Mouse (Mus musculus) MEL (cell line): ENCODE measurements around the gene Cdk18. TPM values are rescaled to one million over a fixed set of nuclear protein-coding genes. Genes with fewer than 3 reads are reported as not detected.

Experiments
- DNase-seq: peaks from one replicate; pipeline ENCODE4 v3.0.0; 2011; ENCODE audit warnings: low read depth, low spot score
- H3K27ac ChIP-seq: 2 replicates; pipeline ENCODE4 v1.5.1; 2012; ENCODE audit warnings: low read depth, mild to moderate bottlenecking, control low read depth, low read length, moderate library complexity; ENCODE audit not compliant: control insufficient read depth
- H3K27me3 ChIP-seq, 2 experiments: fragments of 150-350 bp in 1 of 2; sonication (generic) in 1 of 2; 2 replicates each; pipeline ENCODE4 v1.6.1; 2012; ENCODE audit warnings: low read length in 2 of 2, mild to moderate bottlenecking in 2 of 2, improper control_type of control experiment in 1 of 2, moderate library complexity in 1 of 2; ENCODE audit not compliant: insufficient read depth in 2 of 2, control insufficient read depth in 1 of 2
- H3K36me3 ChIP-seq, 2 experiments: 2 replicates each; pipeline ENCODE4 v1.6.1; 2012 to 2014; ENCODE audit warnings: low read length in 2 of 2, improper control_type of control experiment in 1 of 2, inconsistent platforms in 1 of 2, mild to moderate bottlenecking in 1 of 2; ENCODE audit not compliant: insufficient read depth in 2 of 2, control insufficient read depth in 1 of 2
- H3K4me1 ChIP-seq, 2 experiments: fragments of 150-350 bp in 1 of 2; sonication (generic) in 1 of 2; 2 replicates each; pipeline ENCODE4 v1.6.1; 2012; ENCODE audit warnings: low read length in 2 of 2, improper control_type of control experiment in 1 of 2, mild to moderate bottlenecking in 1 of 2; ENCODE audit not compliant: insufficient read depth in 2 of 2, control insufficient read depth in 1 of 2
- H3K4me3 ChIP-seq, 2 experiments: fragments of 150-350 bp in 1 of 2; sonication (generic) in 1 of 2; 2 replicates each; pipeline ENCODE4 v1.5.1; 2012; ENCODE audit warnings: low read depth in 2 of 2, low read length in 2 of 2, mild to moderate bottlenecking in 2 of 2, moderate library complexity in 2 of 2, control low read depth in 1 of 2, improper control_type of control experiment in 1 of 2; ENCODE audit not compliant: control insufficient read depth in 1 of 2, insufficient read depth in 1 of 2
- H3K79me2 ChIP-seq: 2 replicates; pipeline ENCODE4 v1.6.1; 2012; ENCODE audit warnings: mild to moderate bottlenecking, low read length, moderate library complexity; ENCODE audit not compliant: control insufficient read depth, poor library complexity, insufficient read depth
- H3K9ac ChIP-seq: 2 replicates; pipeline ENCODE4 v1.6.1; 2012; ENCODE audit warnings: low read depth, mild to moderate bottlenecking, control low read depth, low read length, moderate library complexity; ENCODE audit not compliant: control insufficient read depth, poor library complexity, severe bottlenecking
- H3K9me3 ChIP-seq: fragments of 150-350 bp; sonication (generic); replicated peaks from 2 replicates; pipeline ENCODE4 v1.6.1; 2012; ENCODE audit warnings: mild to moderate bottlenecking, low read length, improper control_type of control experiment, moderate library complexity; ENCODE audit not compliant: insufficient read depth
- CHD2 ChIP-seq: IDR thresholded peaks from 2 replicates; pipeline ENCODE4 v1.6.1; 2011; ENCODE audit warnings: low read length, improper control_type of control experiment
- E2F4 ChIP-seq: IDR thresholded peaks from 2 replicates; pipeline ENCODE4 v1.6.1; 2011; ENCODE audit warnings: low read depth, low read length, improper control_type of control experiment, borderline replicate concordance
- ELF1 ChIP-seq: IDR thresholded peaks from 2 replicates; pipeline ENCODE4 v1.6.1; 2014; ENCODE audit warnings: low read depth, mild to moderate bottlenecking, inconsistent platforms, low read length, improper control_type of control experiment, moderate library complexity
- ETS1 ChIP-seq: IDR thresholded peaks from 2 replicates; pipeline ENCODE4 v1.6.1; 2012; ENCODE audit warnings: low read depth, mild to moderate bottlenecking, inconsistent platforms, low read length, improper control_type of control experiment, moderate library complexity
- JUND ChIP-seq: IDR thresholded peaks from 2 replicates; pipeline ENCODE4 v1.6.1; 2011; ENCODE audit warnings: low read depth, mild to moderate bottlenecking, improper control_type of control experiment, low read length
- KAT2A ChIP-seq: conservative IDR thresholded peaks from 2 replicates; pipeline ENCODE4 v1.6.1; 2012; ENCODE audit warnings: low read depth, low read length, improper control_type of control experiment, inconsistent platforms
- MAX ChIP-seq: IDR thresholded peaks from 2 replicates; pipeline ENCODE4 v1.6.1; 2011; ENCODE audit warnings: low read length, improper control_type of control experiment
- MEF2A ChIP-seq: IDR thresholded peaks from 2 replicates; pipeline ENCODE4 v1.6.1; 2014; ENCODE audit warnings: low read depth, mild to moderate bottlenecking, inconsistent platforms, low read length, improper control_type of control experiment; ENCODE audit not compliant: poor library complexity, insufficient replicate concordance, severe bottlenecking; ENCODE audit errors: extremely low read depth
- MXI1 ChIP-seq: IDR thresholded peaks from 2 replicates; pipeline ENCODE4 v1.6.1; 2011; ENCODE audit warnings: mild to moderate bottlenecking, low read depth, low read length, improper control_type of control experiment
- MYB ChIP-seq: IDR thresholded peaks from 2 replicates; pipeline ENCODE4 v1.6.1; 2011; ENCODE audit warnings: mild to moderate bottlenecking, low read depth, low read length, improper control_type of control experiment
- MYC ChIP-seq: IDR thresholded peaks from 2 replicates; pipeline ENCODE4 v1.6.1; 2011; ENCODE audit warnings: low read depth, mild to moderate bottlenecking, low read length, improper control_type of control experiment, moderate library complexity
- POLR2A ChIP-seq, 2 experiments: IDR thresholded peaks; 2 replicates each; pipeline ENCODE4 v1.6.1; 2011 to 2012; ENCODE audit warnings: low read length in 2 of 2, mild to moderate bottlenecking in 2 of 2, control low read depth in 1 of 2, improper control_type of control experiment in 1 of 2, low read depth in 1 of 2, moderate library complexity in 1 of 2; ENCODE audit not compliant: control insufficient read depth in 1 of 2, insufficient read depth in 1 of 2, poor library complexity in 1 of 2
- RCOR1 ChIP-seq: IDR thresholded peaks from 2 replicates; pipeline ENCODE4 v1.6.1; 2012; ENCODE audit warnings: low read depth, mild to moderate bottlenecking, inconsistent platforms, low read length, improper control_type of control experiment
- SIN3A ChIP-seq: IDR thresholded peaks from 2 replicates; pipeline ENCODE4 v1.6.1; 2012; ENCODE audit warnings: low read length, improper control_type of control experiment, inconsistent platforms
- SMC3 ChIP-seq: IDR thresholded peaks from 2 replicates; pipeline ENCODE4 v1.6.1; 2011; ENCODE audit warnings: low read depth, low read length, improper control_type of control experiment
- TBP ChIP-seq: IDR thresholded peaks from 2 replicates; pipeline ENCODE4 v1.8.0; 2011; ENCODE audit warnings: low read depth, low read length, improper control_type of control experiment
- UBTF ChIP-seq: IDR thresholded peaks from 2 replicates; pipeline ENCODE4 v1.6.1; 2012; ENCODE audit warnings: low read depth, mild to moderate bottlenecking, inconsistent platforms, low read length, improper control_type of control experiment, moderate library complexity, borderline replicate concordance; ENCODE audit not compliant: insufficient read depth
- USF1 ChIP-seq: IDR thresholded peaks from 2 replicates; pipeline ENCODE4 v1.6.1; 2014; ENCODE audit warnings: low read depth, mild to moderate bottlenecking, inconsistent platforms, low read length, improper control_type of control experiment, moderate library complexity
- ZKSCAN1 ChIP-seq: IDR thresholded peaks from 2 replicates; pipeline ENCODE4 v1.6.1; 2012; ENCODE audit warnings: low read depth, mild to moderate bottlenecking, inconsistent platforms, low read length, improper control_type of control experiment, moderate library complexity
- ZMIZ1 ChIP-seq: IDR thresholded peaks from 2 replicates; pipeline ENCODE4 v1.6.1; 2012; ENCODE audit warnings: low read depth, mild to moderate bottlenecking, inconsistent platforms, low read length, improper control_type of control experiment, moderate library complexity
- ZNF384 ChIP-seq: IDR thresholded peaks from 2 replicates; pipeline ENCODE4 v1.6.1; 2012; ENCODE audit warnings: low read depth, mild to moderate bottlenecking, inconsistent platforms, low read length, improper control_type of control experiment
- polyA plus RNA-seq, 2 experiments: library from polyadenylated mRNA; stranded (reverse) in 1 of 2; unstranded in 1 of 2; fragments of >175 nt in 1 of 2; fragments of >200 nt in 1 of 2; gene quantifications; 2 replicates each; pipeline versions ENCODE4 v1.2.1 to v1.2.4; 2012; ENCODE audit warnings: low replicate concordance in 2 of 2, low read depth in 1 of 2; ENCODE audit not compliant: insufficient read length in 2 of 2, insufficient read depth in 1 of 2, missing spikeins in 1 of 2
- total RNA-seq: library from RNA; depleted of rRNA; stranded (reverse); fragments of 300-350 nt; gene quantifications from 2 replicates; pipeline ENCODE4 v1.2.3, GENCODE M21; 2012

Gene Cdk18
- total and polyA plus RNA-seq, 3 experiments: 1.3 to 15.7 TPM; not detected in 1

- no peak overlapping the region for H3K27ac ChIP-seq
- H3K36me3 ChIP-seq: no peaks in the 10 kb centered on the region; a peak in 1 of 4 replicates
- TF ChIP-seq MAX (no peak), CHD2 (no peak), USF1 (no peak)
- TF ChIP-seq, all 39 proteins: peak for 0
- H3K27me3 ChIP-seq: no peaks in the 10 kb centered on the region; a peak in 1 of 4 replicates
- no peaks in the 10 kb centered on the region for H3K79me2 ChIP-seq
- DNase-seq: no peak
- H3K4me1 ChIP-seq: peaks cover 0 to 4% of the 10 kb centered on the region in 2 experiments; a peak in 1 of 4 replicates
- no peak overlapping the region for H3K9ac ChIP-seq
- no peak overlapping the region for H3K4me3 ChIP-seq
- H3K9me3 ChIP-seq: no peaks in the 10 kb centered on the region
Observed at GRCm38 (mm10) chr1:132150817-132151601, 11.5 kb upstream of the Cdk18 start.

GRCm38 (mm10) chr1:132150171-132150570 is 10.7 kb upstream of the Cdk18 start:
- TF ChIP-seq ELF1 (no peak), E2F4 (no peak), KAT2A (no peak), MEF2A (no peak), SMC3 (no peak), TBP (no peak), RCOR1 (no peak), MYB (no peak), MXI1 (no peak), ZMIZ1 (no peak), UBTF (no peak), USF1 (no peak), ZNF384 (no peak), ETS1 (no peak), POLR2A (IDR thresholded peaks at IDR 0.05; ENCODE audit: control insufficient read depth in 1 of 2, insufficient read depth in 1 of 2, low read depth in 1 of 2, low read length in 2 of 2, poor library complexity in 1 of 2) (no peak), ZKSCAN1 (no peak), MYC (no peak), JUND (no peak), SIN3A (no peak), MAX (no peak)
- Histone ChIP-seq H3K27ac (no peak overlapping the region), H3K36me3 (no peaks in the 10 kb centered on the region; a peak in 1 of 4 replicates)

More at GRCm38 (mm10) chr1:132150171-132150570, 10.7 kb upstream of the Cdk18 start:
- Histone ChIP-seq H3K4me3 (no peak overlapping the region), H3K27me3 (no peaks in the 10 kb centered on the region; a peak in 1 of 4 replicates), H3K79me2 (no peaks in the 10 kb centered on the region), H3K9me3 (no peaks in the 10 kb centered on the region), H3K4me1 (peaks cover 0 to 4% of the 10 kb centered on the region in 2 experiments; a peak in 1 of 4 replicates), H3K9ac (no peak overlapping the region)
- DNase-seq: no peak
